Mouse (Mus musculus): ENCODE results near the gene Chadl. TPM values are rescaled to one million over a fixed set of nuclear protein-coding genes. Genes with fewer than 3 reads are reported as not detected.

The Chadl gene
- total and polyA plus RNA-seq, 2 experiments from 2014 or later: 43.1 to 45.6 TPM

- DNase-seq (ENCODE audit: low spot score) (no peak), ATAC-seq (no peak)
- no peaks in the 10 kb centered on the region for H3K27me3 ChIP-seq (ENCODE audit: insufficient read depth, low read length)
- H3K4me2 ChIP-seq (ENCODE audit: low read depth, low read length): no peak overlapping the region
- no peak for TF ChIP-seq CTCF (IDR thresholded peaks at IDR 0.05; ENCODE audit: low read depth)
- no peak overlapping the region for H3K4me3 ChIP-seq (ENCODE audit: low read length)
- no peak overlapping the region for H3K27ac ChIP-seq
- 70% methylated on average over 3 of the region's 3 CpGs for WGBS
- H3K9ac ChIP-seq (replicated peaks; ENCODE audit: low read length): no peak overlapping the region
- no peaks in the 10 kb centered on the region for H3K36me3 ChIP-seq (ENCODE audit: insufficient read depth, low read length)
- no peaks in the 10 kb centered on the region for H3K9me3 ChIP-seq (ENCODE audit: low read length)
- no peaks in the 10 kb centered on the region for H3K4me1 ChIP-seq (ENCODE audit: insufficient read depth, low read length)
Measured at GRCm38 (mm10) chr15:81735075-81735474, 38.0 kb upstream of the Chadl start.

- no peaks in the 10 kb centered on the region for H3K27me3 ChIP-seq (ENCODE audit: insufficient read depth, low read length)
- peak overlapping the region; percentile 97 for H3K4me2 ChIP-seq (ENCODE audit: low read depth, low read length)
- peaks cover 9% of the 10 kb centered on the region; the same call in 1 of the 2 replicates for H3K4me1 ChIP-seq (ENCODE audit: insufficient read depth, low read length)
- H3K27ac ChIP-seq: peak overlapping the region; percentile 79
- peak overlapping the region; percentile 98 for H3K4me3 ChIP-seq (ENCODE audit: low read length)
- no peaks in the 10 kb centered on the region for H3K36me3 ChIP-seq (ENCODE audit: insufficient read depth, low read length)
- H3K9ac ChIP-seq (replicated peaks; ENCODE audit: low read length): peak overlapping the region; percentile 71
- DNase-seq (ENCODE audit: low spot score) (peak; percentile 99), ATAC-seq (peak; percentile 99)
- H3K9me3 ChIP-seq (ENCODE audit: low read length): no peaks in the 10 kb centered on the region
- WGBS: 4% methylated on average over 41 of the region's 41 CpGs
- TF ChIP-seq CTCF (IDR thresholded peaks at IDR 0.05; ENCODE audit: low read depth): no peak
Measured at GRCm38 (mm10) chr15:81729792-81730635, 32.9 kb upstream of the Chadl start.

- Histone ChIP-seq H3K36me3 (ENCODE audit: insufficient read depth, low read length) (no peaks in the 10 kb centered on the region), H3K4me1 (ENCODE audit: insufficient read depth, low read length) (peaks cover 9% of the 10 kb centered on the region; the same call in 1 of the 2 replicates), H3K9me3 (ENCODE audit: low read length) (no peaks in the 10 kb centered on the region), H3K9ac (replicated peaks; ENCODE audit: low read length) (peak overlapping the region; percentile 71), H3K27me3 (ENCODE audit: insufficient read depth, low read length) (no peaks in the 10 kb centered on the region), H3K4me2 (ENCODE audit: low read depth, low read length) (peak overlapping the region; percentile 97), H3K27ac (peak overlapping the region; percentile 79), H3K4me3 (ENCODE audit: low read length) (peak overlapping the region; percentile 98)
- WGBS: under 1% methylated on average over 49 of the region's 49 CpGs
- DNase-seq (ENCODE audit: low spot score) (peak; percentile 24), ATAC-seq (peak; percentile 60)
- no peak for TF ChIP-seq CTCF (IDR thresholded peaks at IDR 0.05; ENCODE audit: low read depth)
Measured at GRCm38 (mm10) chr15:81729241-81729791, 32.2 kb upstream of the Chadl start.

GRCm38 (mm10) chr15:81725965-81726364, 28.9 kb upstream of the Chadl start:
- H3K4me1 ChIP-seq (ENCODE audit: insufficient read depth, low read length): peaks cover 9% of the 10 kb centered on the region; the same call in 1 of the 2 replicates
- WGBS: 91% methylated on average over 8 of the region's 8 CpGs
- H3K27ac ChIP-seq: no peak overlapping the region
- peaks cover 15% of the 10 kb centered on the region for H3K36me3 ChIP-seq (ENCODE audit: insufficient read depth, low read length)
- no peak for TF ChIP-seq CTCF (IDR thresholded peaks at IDR 0.05; ENCODE audit: low read depth)
- no peak overlapping the region for H3K4me3 ChIP-seq (ENCODE audit: low read length)
- DNase-seq (ENCODE audit: low spot score) (no peak), ATAC-seq (no peak)
- H3K4me2 ChIP-seq (ENCODE audit: low read depth, low read length): no peak overlapping the region
- no peaks in the 10 kb centered on the region for H3K9me3 ChIP-seq (ENCODE audit: low read length)
- H3K9ac ChIP-seq (replicated peaks; ENCODE audit: low read length): no peak overlapping the region
- H3K27me3 ChIP-seq (ENCODE audit: insufficient read depth, low read length): no peaks in the 10 kb centered on the region

DNA sequence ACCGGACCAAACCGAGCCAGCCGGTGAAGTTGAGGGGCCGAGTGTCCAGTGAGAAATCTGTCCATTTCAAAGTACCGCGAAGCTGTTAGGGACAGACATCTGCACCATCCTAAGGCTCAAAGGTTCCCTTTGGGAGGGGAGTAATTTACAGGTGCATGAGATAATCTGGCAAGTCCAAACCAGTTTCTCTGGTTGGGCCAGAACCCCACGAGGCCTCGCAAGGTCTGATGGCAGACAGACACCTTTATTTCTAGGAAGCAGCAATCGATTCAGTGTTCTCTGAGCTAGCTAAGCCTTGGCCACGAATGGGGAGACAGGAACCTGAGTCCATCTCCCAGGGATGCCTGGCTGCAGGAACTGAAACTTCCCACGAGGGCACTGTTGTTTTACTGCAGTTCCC, 26.6 kb upstream of the Chadl start:
- 95% methylated on average over 11 of the region's 11 CpGs for WGBS
- no peak for TF ChIP-seq CTCF (IDR thresholded peaks at IDR 0.05; ENCODE audit: low read depth)

GRCm38 (mm10) chr15:81722361-81722760, 25.3 kb upstream of the Chadl start:
- WGBS: 90% methylated on average over 5 of the region's 5 CpGs

More for the DNA sequence above, 26.6 kb upstream of the Chadl start:
- Histone ChIP-seq H3K4me3 (ENCODE audit: low read length) (no peak overlapping the region), H3K27me3 (ENCODE audit: insufficient read depth, low read length) (no peaks in the 10 kb centered on the region), H3K27ac (no peak overlapping the region), H3K4me2 (ENCODE audit: low read depth, low read length) (no peak overlapping the region), H3K4me1 (ENCODE audit: insufficient read depth, low read length) (peaks cover 6% of the 10 kb centered on the region; the same call in 1 of the 2 replicates), H3K9ac (replicated peaks; ENCODE audit: low read length) (no peak overlapping the region), H3K36me3 (ENCODE audit: insufficient read depth, low read length) (peaks cover 27% of the 10 kb centered on the region), H3K9me3 (ENCODE audit: low read length) (no peaks in the 10 kb centered on the region)
- DNase-seq (ENCODE audit: low spot score) (no peak), ATAC-seq (no peak)

More at GRCm38 (mm10) chr15:81722361-81722760, 25.3 kb upstream of the Chadl start:
- no peak overlapping the region for H3K4me3 ChIP-seq (ENCODE audit: low read length)
- no peaks in the 10 kb centered on the region for H3K4me1 ChIP-seq (ENCODE audit: insufficient read depth, low read length)
- DNase-seq (ENCODE audit: low spot score) (no peak), ATAC-seq (no peak)
- H3K27ac ChIP-seq: no peak overlapping the region
- no peaks in the 10 kb centered on the region for H3K27me3 ChIP-seq (ENCODE audit: insufficient read depth, low read length)
- H3K4me2 ChIP-seq (ENCODE audit: low read depth, low read length): no peak overlapping the region
- peaks cover 27% of the 10 kb centered on the region for H3K36me3 ChIP-seq (ENCODE audit: insufficient read depth, low read length)
- no peak overlapping the region for H3K9ac ChIP-seq (replicated peaks; ENCODE audit: low read length)
- no peak for TF ChIP-seq CTCF (IDR thresholded peaks at IDR 0.05; ENCODE audit: low read depth)
- no peaks in the 10 kb centered on the region for H3K9me3 ChIP-seq (ENCODE audit: low read length)

Measured in hindbrain, postnatal 0 days (tissue).